Mouse (Mus musculus) limb, embryonic 14.5 days (tissue): ENCODE data around the gene Pax8. TPM values are rescaled to one million over a fixed set of nuclear protein-coding genes. Genes with fewer than 3 reads are reported as not detected.

Experiments used
- ATAC-seq: fragments of 200-750 bp; cut with Nextera tagmentation; 2 replicates; pipeline ENCODE4 v1.8.0; 2017; ENCODE audit warnings: low read depth, moderate number of reproducible peaks, moderate TSS enrichment; ENCODE audit not compliant: low FRiP score
- DNase-seq: peaks from one replicate; pipeline ENCODE4 v3.0.0-alpha.2; 2015; ENCODE audit warnings: low spot score
- H3K27ac ChIP-seq: fragments of 300-500 bp; sonication (generic); replicated peaks from 2 replicates; pipeline ENCODE4 v1.5.1; 2014; ENCODE audit warnings: low read depth, mild to moderate bottlenecking, low read length, moderate library complexity, mixed read lengths
- H3K27me3 ChIP-seq: fragments of 300-500 bp; sonication (generic); 2 replicates; pipeline ENCODE4 v1.6.1; 2014; ENCODE audit warnings: low read length, mixed read lengths; ENCODE audit not compliant: control insufficient read depth, insufficient read depth
- H3K36me3 ChIP-seq: fragments of 300-500 bp; sonication (generic); 2 replicates; pipeline ENCODE4 v1.6.1; 2014; ENCODE audit warnings: mild to moderate bottlenecking, low read length, moderate library complexity, mixed read lengths; ENCODE audit not compliant: control insufficient read depth, insufficient read depth
- H3K4me1 ChIP-seq: fragments of 300-500 bp; sonication (generic); 2 replicates; pipeline ENCODE4 v1.6.1; 2014; ENCODE audit warnings: antibody characterized with exemption, low read length, mixed read lengths; ENCODE audit not compliant: control insufficient read depth, insufficient read depth
- H3K4me2 ChIP-seq: fragments of 300-500 bp; sonication (generic); replicated peaks from 2 replicates; pipeline ENCODE4 v1.6.1; 2014; ENCODE audit warnings: low read depth, mild to moderate bottlenecking, low read length, moderate library complexity; ENCODE audit not compliant: severe bottlenecking
- H3K4me3 ChIP-seq: fragments of 300-500 bp; sonication (generic); replicated peaks from 2 replicates; pipeline ENCODE4 v1.5.1; 2014; ENCODE audit warnings: low read length
- H3K9ac ChIP-seq: fragments of 300-500 bp; sonication (generic); 2 replicates; pipeline ENCODE4 v1.6.1; 2014; ENCODE audit warnings: mild to moderate bottlenecking, low read depth, low read length, moderate library complexity; ENCODE audit not compliant: severe bottlenecking
- H3K9me3 ChIP-seq: fragments of 300-500 bp; sonication (generic); 2 replicates; pipeline ENCODE4 v1.6.1; 2016; ENCODE audit warnings: low read length; ENCODE audit not compliant: control insufficient read depth
- POLR2A ChIP-seq: fragments of 200-500 bp; IDR thresholded peaks from 2 replicates; pipeline ENCODE4 v1.8.0; 2012; ENCODE audit warnings: inconsistent platforms, mild to moderate bottlenecking, moderate library complexity, borderline replicate concordance; ENCODE audit not compliant: insufficient read depth, insufficient read length; ENCODE audit errors: extremely low read depth
- WGBS: fragments of 180-500 bp; shearing (Covaris S2); extraction: QIAGEN DNeasy Blood & Tissue Kit; methylation state at CpG from one replicate; pipeline ENCODE4 v1.1.7; 2014; 5-methylcytosine and 5-hydroxymethylcytosine counted together
- polyA plus RNA-seq, 2 experiments: library from polyadenylated mRNA; depleted of rRNA in 1 of 2; stranded (reverse) in 1 of 2; unstranded in 1 of 2; fragments of >200 nt; fragmentation: Nextera tagmentation in 1 of 2; extraction: Ambion mirVana in 1 of 2; gene quantifications; 2 replicates each; pipeline versions ENCODE4 v1.2.1 to v1.2.3; 2012 to 2014

The Pax8 gene
- polyA plus RNA-seq, 2 experiments = not detected

DNA sequence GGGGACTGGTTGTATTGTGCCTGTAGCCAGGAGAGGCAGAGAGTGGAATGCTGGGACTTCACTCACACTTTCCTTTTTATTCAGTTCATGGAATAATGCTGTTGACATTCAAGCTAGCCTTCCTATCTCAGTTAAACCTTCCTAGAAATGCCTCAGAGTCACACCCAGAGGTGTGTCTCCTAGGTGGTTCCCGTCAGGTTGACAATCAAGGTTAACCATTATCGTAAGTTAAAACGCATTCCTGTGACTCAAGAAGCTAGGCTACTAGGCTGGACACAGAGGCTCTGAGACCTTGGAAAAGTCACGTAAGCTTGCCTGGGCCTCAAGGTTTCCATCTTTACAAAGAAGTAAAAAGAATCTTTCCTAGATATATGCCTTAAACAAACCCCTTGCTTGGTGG, 10.0 kb upstream of the Pax8 start:
- no peaks in the 10 kb centered on the region for H3K36me3 ChIP-seq
- 92% methylated on average over 4 of the region's 4 CpGs for WGBS
- no peak for ATAC-seq

DNA sequence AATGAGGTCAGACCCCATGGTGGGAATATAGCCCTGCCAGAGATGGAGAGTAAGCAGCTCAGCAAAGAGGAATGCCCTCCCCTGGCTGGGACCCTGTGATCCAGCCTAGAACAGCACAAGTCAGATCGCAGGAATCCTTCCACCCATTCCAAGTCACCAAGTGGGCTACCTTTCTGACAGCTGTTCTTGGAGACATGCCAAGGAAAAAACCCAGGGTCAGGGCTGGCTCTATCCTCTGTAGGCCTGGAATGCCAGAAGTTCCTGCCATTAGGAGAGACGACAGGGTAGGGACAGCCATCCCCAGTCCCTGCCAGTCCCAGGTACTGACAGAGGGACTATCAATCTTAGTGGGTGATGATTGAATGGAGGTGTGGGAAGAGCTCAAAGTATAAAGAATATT, 4.5 kb upstream of the Pax8 start:
- no peak for DNase-seq
- whole genome bisulfite sequencing = 34% methylated on average over 2 of the region's 2 CpGs
- Histone ChIP-seq H3K4me3 (no peak overlapping the region), H3K4me2 (no peak overlapping the region), H3K9me3 (no peaks in the 10 kb centered on the region), H3K9ac (no peak overlapping the region), H3K27me3 (peaks cover 23% of the 10 kb centered on the region), H3K36me3 (no peaks in the 10 kb centered on the region), H3K27ac (no peak overlapping the region), H3K4me1 (no peaks in the 10 kb centered on the region)
- TF ChIP-seq POLR2A = no peak
- ATAC-seq = no peak

More for the DNA sequence above, 10.0 kb upstream of the Pax8 start:
- TF ChIP-seq POLR2A = no peak
- Histone ChIP-seq H3K9me3 (no peaks in the 10 kb centered on the region), H3K9ac (no peak overlapping the region), H3K4me1 (no peaks in the 10 kb centered on the region), H3K4me3 (no peak overlapping the region), H3K27ac (no peak overlapping the region), H3K27me3 (no peaks in the 10 kb centered on the region), H3K4me2 (no peak overlapping the region)
- DNase-seq = no peak

DNA sequence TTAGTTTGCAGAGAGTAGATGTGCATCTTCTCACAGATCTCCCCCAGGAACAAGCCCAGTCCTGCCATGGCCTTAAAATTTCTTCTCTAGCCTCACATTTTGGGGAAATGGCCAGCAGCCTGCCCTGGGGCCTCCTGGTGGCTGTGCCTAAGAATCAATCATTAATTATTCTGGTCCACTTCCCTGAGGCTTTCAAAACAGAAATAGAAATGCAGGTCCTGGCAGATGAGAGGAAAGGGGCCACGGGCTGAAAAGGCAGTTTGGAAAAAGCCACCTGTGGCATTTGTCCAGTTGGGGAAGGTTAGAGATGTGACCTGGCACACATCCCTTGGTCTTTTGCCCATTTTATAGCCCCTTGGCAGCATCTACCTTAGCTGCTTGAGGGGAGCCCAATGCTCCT, 3.8 kb upstream of the Pax8 start:
- WGBS = 29% methylated on average over 1 of the region's 1 CpGs
- no peak for DNase-seq
- H3K36me3 ChIP-seq = no peaks in the 10 kb centered on the region
- H3K9ac ChIP-seq = no peak overlapping the region
- H3K4me1 ChIP-seq = no peaks in the 10 kb centered on the region
- TF ChIP-seq POLR2A = no peak
- H3K4me3 ChIP-seq = no peak overlapping the region
- H3K27ac ChIP-seq = no peak overlapping the region
- H3K27me3 ChIP-seq = peaks cover 31% of the 10 kb centered on the region
- H3K9me3 ChIP-seq = no peaks in the 10 kb centered on the region
- no peak for ATAC-seq
- H3K4me2 ChIP-seq = no peak overlapping the region

DNA sequence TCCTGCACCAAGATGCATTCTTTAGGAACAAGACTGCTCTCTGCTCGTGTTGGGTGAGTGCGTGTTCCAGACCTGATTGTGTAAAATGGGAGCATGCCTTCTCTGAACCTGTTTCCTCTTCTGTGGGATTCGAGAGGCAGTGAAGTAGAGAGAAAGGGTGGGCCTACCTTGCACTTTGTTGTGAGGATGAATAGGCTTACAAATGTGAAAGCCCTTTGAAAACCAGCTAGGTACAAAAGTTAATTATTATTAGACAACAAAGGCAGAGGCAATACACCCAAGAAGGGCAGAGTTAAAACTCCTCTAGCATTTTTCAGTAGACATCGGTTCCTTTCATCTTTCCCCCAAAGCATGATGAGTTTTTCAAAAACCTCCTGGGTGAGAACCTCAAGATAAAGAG, 3.2 kb upstream of the Pax8 start:
- Histone ChIP-seq H3K4me1 (no peaks in the 10 kb centered on the region), H3K4me2 (no peak overlapping the region), H3K36me3 (no peaks in the 10 kb centered on the region), H3K4me3 (no peak overlapping the region), H3K27ac (no peak overlapping the region), H3K9me3 (no peaks in the 10 kb centered on the region), H3K9ac (no peak overlapping the region), H3K27me3 (peaks cover 36% of the 10 kb centered on the region)
- DNase-seq (no peak), ATAC-seq (no peak)
- TF ChIP-seq POLR2A = no peak
- 75% methylated on average over 4 of the region's 4 CpGs for WGBS

DNA sequence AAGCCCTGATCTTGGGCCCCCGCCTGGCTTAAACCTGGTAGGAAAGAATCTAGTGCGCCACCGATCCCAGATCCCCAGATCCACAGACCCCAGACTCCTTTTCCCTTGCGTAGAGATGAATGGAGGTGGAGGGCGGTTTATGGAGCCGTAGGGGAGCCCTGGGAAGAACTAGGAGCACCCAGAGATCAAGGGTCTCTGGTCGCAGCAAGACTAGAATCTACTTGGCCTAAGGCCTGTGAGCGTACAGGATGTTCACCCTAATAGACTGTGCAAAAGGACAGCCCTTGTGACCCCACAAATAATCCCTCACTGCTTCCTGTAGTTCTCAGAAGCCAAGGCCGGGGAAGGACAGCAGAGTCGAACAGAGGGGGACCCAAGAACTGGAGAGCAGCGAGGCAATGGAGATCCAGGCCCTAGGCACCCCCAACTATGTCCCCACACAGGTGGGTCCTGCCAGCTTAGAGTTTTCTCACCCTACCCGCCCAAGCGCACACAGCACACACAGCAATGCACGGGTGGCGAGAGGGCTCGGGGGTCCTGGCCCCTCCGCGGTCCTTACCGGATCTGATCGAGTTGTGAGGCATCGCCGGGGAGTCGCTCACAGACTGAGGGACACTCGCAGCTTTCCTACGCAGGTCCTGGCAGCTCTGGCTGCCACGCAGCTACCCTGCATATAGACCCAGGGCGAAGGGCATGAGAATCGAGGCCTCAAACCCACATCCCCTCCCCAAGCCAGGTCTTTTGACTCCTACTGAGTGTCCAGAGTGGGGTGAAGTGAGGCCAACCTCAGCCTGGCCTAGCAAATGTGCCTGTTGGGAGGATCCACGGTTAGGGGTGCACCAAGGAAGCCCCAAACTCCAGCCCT, 653 bp downstream of the Pax8 start:
- H3K9ac ChIP-seq = no peak overlapping the region
- H3K9me3 ChIP-seq = no peaks in the 10 kb centered on the region
- 8% methylated on average over 29 of the region's 29 CpGs for WGBS
- no peaks in the 10 kb centered on the region for H3K36me3 ChIP-seq
- ATAC-seq = no peak
- H3K4me1 ChIP-seq = no peaks in the 10 kb centered on the region
- DNase-seq = no peak
- peaks cover 62% of the 10 kb centered on the region for H3K27me3 ChIP-seq
- no peak for TF ChIP-seq POLR2A
- H3K4me2 ChIP-seq = peak overlapping the region; percentile 35; the same call in 1 of the 2 replicates
- no peak overlapping the region for H3K27ac ChIP-seq
- peak overlapping the region; percentile 19 for H3K4me3 ChIP-seq
